Mouse (Mus musculus): Measurements from ENCODE around the gene Mindy1. TPM values are rescaled to one million over a fixed set of nuclear protein-coding genes. Genes with fewer than 3 reads are reported as not detected.

Mindy1 gene
- total and polyA plus RNA-seq, 3 experiments: 5.0 to 14.4 (median 5.4) TPM

DNA sequence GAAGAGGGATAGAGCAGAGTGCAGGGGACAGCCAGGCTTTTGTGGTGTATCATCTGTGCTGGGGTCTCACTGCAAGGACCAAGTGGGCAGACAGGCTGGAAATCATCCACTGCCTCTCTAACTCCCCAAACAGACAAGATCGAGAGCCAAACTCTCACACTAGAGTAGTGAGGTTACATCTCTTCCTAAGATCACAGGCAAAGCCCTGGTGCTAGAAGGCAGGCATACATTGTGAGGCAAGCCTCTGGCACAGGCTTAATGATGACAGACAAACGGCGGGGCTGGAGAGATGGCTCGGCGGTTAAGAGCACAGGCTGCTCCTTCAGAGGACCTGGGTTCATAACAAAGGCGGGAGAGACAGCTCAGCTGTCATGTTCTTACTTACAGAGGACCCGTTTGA lies 32.3 kb downstream of the Mindy1 start:
- in situ Hi-C loops (cut with MboI; ENCODE audit: low pct_ligation_motif_present, low pct_unique_long_range_greater_than_20kb, low sequenced_read_pairs) (no loop called here), dilution Hi-C loops (cut with MboI; ENCODE audit: extremely low pct_ligation_motif_present, extremely low pct_unique_long_range_greater_than_20kb, low sequenced_read_pairs) (no loop called here)
- H3K9ac ChIP-seq (ENCODE audit: insufficient read depth, low read depth): peak overlapping the region; percentile 97
- peaks cover 31% of the 10 kb centered on the region for H3K79me2 ChIP-seq (replicated peaks; ENCODE audit: control insufficient read depth, extremely low read depth, insufficient read depth, poor library complexity, severe bottlenecking)
- peak overlapping the region; percentile 25 to 85 (median 79) for H3K4me3 ChIP-seq (replicated peaks in 1 of 3; ENCODE audit: low read depth in 2 of 3, low read length in 2 of 3, poor library complexity in 1 of 3)
- peaks cover 0 to 10% of the 10 kb centered on the region in 2 experiments for H3K36me3 ChIP-seq (replicated peaks in 1 of 2; ENCODE audit: control insufficient read depth in 1 of 2, insufficient read depth in 1 of 2, low read length in 1 of 2)
- peaks cover 15 to 39% of the 10 kb centered on the region in 2 experiments for H3K4me1 ChIP-seq (ENCODE audit: control insufficient read depth in 1 of 2, insufficient read depth in 2 of 2)
- TF ChIP-seq MAX (IDR thresholded peaks at IDR 0.05; ENCODE audit: low read length) (0 out of 2 replicates have a peak, but pooled peaks have one; percentile 38), ZNF384 (IDR thresholded peaks at IDR 0.05; ENCODE audit: low read depth, low read length) (no peak), TBP (conservative IDR thresholded peaks at IDR 0.05; ENCODE audit: low read depth, low read length) (0 out of 2 replicates have a peak, but pooled peaks have one; percentile 3), MXI1 (IDR thresholded peaks at IDR 0.05; ENCODE audit: low read depth, low read length) (peak; percentile 51; the same call in 1 of the 2 replicates), POLR2A (IDR thresholded peaks at IDR 0.05; ENCODE audit: low read depth, low read length) (no peak), PAX5 (IDR thresholded peaks at IDR 0.05; ENCODE audit: low read length) (no peak)
- H3K27ac ChIP-seq (ENCODE audit: insufficient read depth, low read depth): peak overlapping the region; percentile 85
- no peaks in the 10 kb centered on the region for H3K27me3 ChIP-seq (replicated peaks)
- no peaks in the 10 kb centered on the region for H3K9me3 ChIP-seq (replicated peaks; ENCODE audit: low read length)
- H3K4me2 ChIP-seq (ENCODE audit: insufficient read depth, low read depth, poor library complexity, severe bottlenecking): peak overlapping the region; percentile 95
- DNase-seq (ENCODE audit: extremely low read depth): no peak

DNA sequence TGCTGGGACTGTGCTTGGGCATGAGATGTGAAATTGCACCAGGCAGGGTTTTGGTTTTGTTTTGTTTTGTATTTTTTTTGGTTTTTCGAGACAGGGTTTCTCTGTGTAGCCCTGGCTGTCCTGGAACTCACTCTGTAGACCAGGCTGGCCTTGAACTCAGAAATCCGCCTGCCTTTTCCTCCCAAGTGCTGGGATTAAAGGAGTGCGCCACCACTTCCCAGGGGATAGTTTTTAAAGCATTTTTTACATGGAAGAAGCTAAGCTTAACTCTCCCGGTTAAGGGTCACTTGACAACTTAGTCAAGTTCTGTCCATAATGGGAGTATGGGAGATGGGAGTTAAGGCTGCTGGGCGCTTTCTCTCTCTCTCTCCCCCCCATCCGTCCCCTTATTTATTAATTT lies 32.9 kb downstream of the Mindy1 start:
- Histone ChIP-seq H3K9ac (ENCODE audit: insufficient read depth, low read depth) (peak overlapping the region; percentile 97), H3K4me2 (ENCODE audit: insufficient read depth, low read depth, poor library complexity, severe bottlenecking) (peak overlapping the region; percentile 95), H3K4me3 (replicated peaks in 1 of 3; ENCODE audit: low read depth in 2 of 3, low read length in 2 of 3, poor library complexity in 1 of 3) (peak overlapping the region; percentile 79 to 85 (median 83)), H3K27me3 (replicated peaks) (no peaks in the 10 kb centered on the region), H3K27ac (ENCODE audit: insufficient read depth, low read depth) (no peak overlapping the region), H3K9me3 (replicated peaks; ENCODE audit: low read length) (no peaks in the 10 kb centered on the region), H3K79me2 (replicated peaks; ENCODE audit: control insufficient read depth, extremely low read depth, insufficient read depth, poor library complexity, severe bottlenecking) (peaks cover 37% of the 10 kb centered on the region), H3K4me1 (ENCODE audit: control insufficient read depth in 1 of 2, insufficient read depth in 2 of 2) (peaks cover 21 to 45% of the 10 kb centered on the region in 2 experiments), H3K36me3 (replicated peaks in 1 of 2; ENCODE audit: control insufficient read depth in 1 of 2, insufficient read depth in 1 of 2, low read length in 1 of 2) (peaks cover 3 to 16% of the 10 kb centered on the region in 2 experiments)
- TF ChIP-seq SIN3A (IDR thresholded peaks at IDR 0.05; ENCODE audit: low read length) (0 out of 2 replicates have a peak, but pooled peaks have one; percentile 10), TCF12 (IDR thresholded peaks at IDR 0.05; ENCODE audit: low read depth, low read length) (no peak), POLR2A (IDR thresholded peaks at IDR 0.05; ENCODE audit: low read depth, low read length) (peak; percentile 3; the same call in 1 of the 2 replicates), CHD1 (IDR thresholded peaks at IDR 0.05; ENCODE audit: low read depth, low read length) (no peak)
- dilution Hi-C loops (cut with MboI; ENCODE audit: extremely low pct_ligation_motif_present, extremely low pct_unique_long_range_greater_than_20kb, low sequenced_read_pairs) (no loop called here), in situ Hi-C loops (cut with MboI; ENCODE audit: low pct_ligation_motif_present, low pct_unique_long_range_greater_than_20kb, low sequenced_read_pairs) (no loop called here)
- DNase-seq (ENCODE audit: extremely low read depth): no peak

DNA sequence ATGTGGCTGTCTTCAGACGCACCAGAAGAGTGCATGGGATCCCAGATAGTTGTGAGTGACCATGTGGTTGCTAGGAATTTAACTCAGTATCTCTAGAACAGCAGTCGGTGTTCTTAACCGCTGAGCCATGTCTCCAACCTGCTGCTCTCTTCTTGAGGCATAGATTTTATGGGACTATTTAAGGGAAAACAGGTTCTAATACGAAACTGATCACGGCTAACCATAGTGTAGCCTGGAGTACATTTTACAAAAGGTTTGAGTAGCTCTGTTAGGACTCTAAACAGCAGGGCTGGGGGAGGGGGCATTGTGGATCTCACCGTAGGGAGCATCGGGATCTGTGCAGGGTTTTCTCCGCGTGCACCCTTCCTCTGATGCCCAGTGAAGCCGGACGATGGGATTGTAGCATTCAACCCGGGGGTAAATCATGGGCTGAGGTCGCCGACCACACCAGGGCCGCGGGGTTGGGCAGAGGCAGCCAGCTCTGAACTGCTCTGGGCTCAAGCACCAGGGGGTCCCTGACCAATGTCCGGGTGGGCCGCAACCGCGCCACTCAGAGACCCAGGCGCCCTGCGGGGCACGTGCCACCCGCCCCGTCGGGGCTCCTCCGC lies 33.4 kb downstream of the Mindy1 start, which contains the start of gene Cers2:
Gene Cers2 (plus strand): TSS at position 306 of the 608 bp plus-strand sequence.
- Histone ChIP-seq H3K27ac (ENCODE audit: insufficient read depth, low read depth) (peak within 1 kb of the TSS; percentile 85), H3K36me3 (replicated peaks in 1 of 2; ENCODE audit: control insufficient read depth in 1 of 2, insufficient read depth in 1 of 2, low read length in 1 of 2) (peaks cover 3 to 19% of the 10 kb centered on the region in 2 experiments), H3K27me3 (replicated peaks) (no peaks in the 10 kb centered on the region), H3K4me3 (replicated peaks in 1 of 3; ENCODE audit: low read depth in 2 of 3, low read length in 2 of 3, poor library complexity in 1 of 3) (peak within 1 kb of the TSS; percentile 79 to 85 (median 83)), H3K79me2 (replicated peaks; ENCODE audit: control insufficient read depth, extremely low read depth, insufficient read depth, poor library complexity, severe bottlenecking) (peaks cover 40% of the 10 kb centered on the region), H3K4me2 (ENCODE audit: insufficient read depth, low read depth, poor library complexity, severe bottlenecking) (peak within 1 kb of the TSS; percentile 100), H3K4me1 (ENCODE audit: control insufficient read depth in 1 of 2, insufficient read depth in 2 of 2) (peaks cover 24 to 49% of the 10 kb centered on the region in 2 experiments), H3K9me3 (replicated peaks; ENCODE audit: low read length) (no peaks in the 10 kb centered on the region), H3K9ac (ENCODE audit: insufficient read depth, low read depth) (peak within 1 kb of the TSS; percentile 97)
- no peak for DNase-seq (ENCODE audit: extremely low read depth)
- TF ChIP-seq BHLHE40 (IDR thresholded peaks at IDR 0.05; ENCODE audit: low read depth, low read length) (peak; percentile 95), MAX (IDR thresholded peaks at IDR 0.05; ENCODE audit: low read length) (peak; percentile 74; the same call in 1 of the 2 replicates), USF1 (IDR thresholded peaks at IDR 0.05; ENCODE audit: low read depth, low read length) (peak; percentile 19; the same call in 1 of the 2 replicates), E2F4 (IDR thresholded peaks at IDR 0.05; ENCODE audit: insufficient replicate concordance, low read depth, low read length) (no peak)
- dilution Hi-C loops (cut with MboI; ENCODE audit: extremely low pct_ligation_motif_present, extremely low pct_unique_long_range_greater_than_20kb, low sequenced_read_pairs) (no loop called here), in situ Hi-C loops (cut with MboI; ENCODE audit: low pct_ligation_motif_present, low pct_unique_long_range_greater_than_20kb, low sequenced_read_pairs) (loop anchor here (5.0 kb wide), 1 partner anchor 38 kb away; no protein-coding TSS in a partner anchor)
